Mouse (Mus musculus): ENCODE measurements around the gene Hap1. TPM values are rescaled to one million over a fixed set of nuclear protein-coding genes. Genes with fewer than 3 reads are reported as not detected.
A peak's percentile ranks its signal among the peaks of the same experiment; 100 is the strongest.

Gene Hap1
- 35.2 and 41.9 TPM in 2 replicates for polyA plus RNA-seq (2012; rRNA removed)

- peaks cover 22% of the 10 kb centered on the region for H3K4me1 ChIP-seq (ENCODE audit: control insufficient read depth, insufficient read depth, low read length)
- H3K4me3 ChIP-seq (ENCODE audit: control insufficient read depth, low read depth, low read length): peak within 1 kb of the TSS; percentile 91
- peak within 1 kb of the TSS; percentile 70; the same call in 1 of the 2 replicates for H3K27ac ChIP-seq (ENCODE audit: control insufficient read depth, insufficient read depth, low read depth, low read length)
- TF ChIP-seq POLR2A (IDR thresholded peaks at IDR 0.05; ENCODE audit: control insufficient read depth, low read depth, low read length) (no peak), CTCF (IDR thresholded peaks at IDR 0.05; ENCODE audit: control insufficient read depth, insufficient read depth, insufficient replicate concordance, low read depth, low read length) (no peak)
- no peaks in the 10 kb centered on the region for H3K27me3 ChIP-seq (ENCODE audit: control insufficient read depth, insufficient read depth, low read length)
- no peaks in the 10 kb centered on the region for H3K36me3 ChIP-seq (ENCODE audit: control insufficient read depth, insufficient read depth, low read length)
Measured at GRCm38 (mm10) chr11:100355972-100356818, at the start of gene Hap1. Gene Hap1 (minus strand): TSS chr11:100356128.

DNA sequence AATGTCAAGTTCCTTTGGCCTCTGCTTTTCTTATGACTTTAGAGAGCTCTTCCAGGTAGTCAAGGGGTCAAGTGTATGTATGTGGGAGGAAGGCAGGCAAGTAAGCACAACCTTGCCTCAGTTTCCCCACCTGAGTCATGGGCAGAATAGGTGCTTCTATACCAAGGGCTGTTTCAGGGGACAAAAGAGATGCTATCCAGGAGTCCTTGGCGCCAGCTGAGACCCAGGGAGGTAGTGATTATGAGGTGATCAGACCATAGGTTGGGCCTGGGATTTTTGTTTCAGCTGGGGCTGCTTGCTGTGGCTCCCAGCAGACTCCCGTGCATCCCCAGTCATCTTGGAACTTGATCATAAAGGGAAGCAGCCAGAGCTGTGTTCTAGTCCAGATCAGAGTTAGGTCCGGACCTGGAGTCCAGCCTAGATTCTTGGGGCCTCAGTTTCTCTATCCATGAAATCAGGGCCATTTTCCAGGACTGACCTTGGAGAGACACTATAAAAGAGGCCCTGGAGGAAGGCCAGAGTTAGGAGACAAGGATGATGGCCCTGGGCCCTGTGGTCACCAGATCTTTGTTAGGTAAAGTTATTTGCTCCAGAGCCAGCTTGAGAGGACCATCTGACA, 48.6 kb upstream of the Hap1 start:
- no peak for TF ChIP-seq CTCF (IDR thresholded peaks at IDR 0.05; ENCODE audit: control insufficient read depth, insufficient read depth, insufficient replicate concordance, low read depth, low read length)
- TF ChIP-seq POLR2A (IDR thresholded peaks at IDR 0.05; ENCODE audit: control insufficient read depth, low read depth, low read length): no peak
- Histone ChIP-seq H3K36me3 (ENCODE audit: control insufficient read depth, insufficient read depth, low read length) (no peaks in the 10 kb centered on the region), H3K4me1 (ENCODE audit: control insufficient read depth, insufficient read depth, low read length) (0 out of 2 replicates have a peak, but pooled peaks cover 2% of the 10 kb centered on the region), H3K4me3 (ENCODE audit: control insufficient read depth, low read depth, low read length) (no peak overlapping the region), H3K27ac (ENCODE audit: control insufficient read depth, insufficient read depth, low read depth, low read length) (no peak overlapping the region), H3K27me3 (ENCODE audit: control insufficient read depth, insufficient read depth, low read length) (no peaks in the 10 kb centered on the region)

GRCm38 (mm10) chr11:100403445-100404134, 47.7 kb upstream of the Hap1 start:
- H3K4me3 ChIP-seq (ENCODE audit: control insufficient read depth, low read depth, low read length): no peak overlapping the region
- no peak overlapping the region for H3K27ac ChIP-seq (ENCODE audit: control insufficient read depth, insufficient read depth, low read depth, low read length)
- H3K36me3 ChIP-seq (ENCODE audit: control insufficient read depth, insufficient read depth, low read length): no peaks in the 10 kb centered on the region
- H3K27me3 ChIP-seq (ENCODE audit: control insufficient read depth, insufficient read depth, low read length): no peaks in the 10 kb centered on the region
- TF ChIP-seq POLR2A (IDR thresholded peaks at IDR 0.05; ENCODE audit: control insufficient read depth, low read depth, low read length) (no peak), CTCF (IDR thresholded peaks at IDR 0.05; ENCODE audit: control insufficient read depth, insufficient read depth, insufficient replicate concordance, low read depth, low read length) (no peak)
- 0 out of 2 replicates have a peak, but pooled peaks cover 2% of the 10 kb centered on the region for H3K4me1 ChIP-seq (ENCODE audit: control insufficient read depth, insufficient read depth, low read length)

DNA sequence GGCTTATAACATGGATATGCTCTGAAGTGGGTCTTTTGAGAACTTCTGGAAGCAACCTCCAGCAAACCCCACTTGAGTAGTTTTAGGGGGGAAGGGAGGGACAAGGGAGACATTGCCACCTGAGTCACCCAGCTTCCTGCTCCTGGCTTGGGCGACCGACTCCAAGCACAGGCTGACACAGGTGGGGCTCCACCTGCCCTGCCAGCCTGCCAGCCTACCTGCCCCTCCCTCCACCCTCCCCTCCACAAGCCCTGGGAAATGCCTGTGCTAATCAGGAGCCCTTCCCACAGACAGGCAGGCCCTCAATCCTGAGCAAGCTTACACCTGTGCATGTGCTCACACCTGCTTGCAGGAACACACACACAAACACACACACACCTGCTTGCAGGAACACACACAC, 46.8 kb upstream of the Hap1 start:
- no peak overlapping the region for H3K27ac ChIP-seq (ENCODE audit: control insufficient read depth, insufficient read depth, low read depth, low read length)
- H3K4me3 ChIP-seq (ENCODE audit: control insufficient read depth, low read depth, low read length): no peak overlapping the region
- peaks cover 3% of the 10 kb centered on the region for H3K4me1 ChIP-seq (ENCODE audit: control insufficient read depth, insufficient read depth, low read length)
- no peak for TF ChIP-seq CTCF (IDR thresholded peaks at IDR 0.05; ENCODE audit: control insufficient read depth, insufficient read depth, insufficient replicate concordance, low read depth, low read length)
- TF ChIP-seq POLR2A (IDR thresholded peaks at IDR 0.05; ENCODE audit: control insufficient read depth, low read depth, low read length): no peak
- no peaks in the 10 kb centered on the region for H3K27me3 ChIP-seq (ENCODE audit: control insufficient read depth, insufficient read depth, low read length)
- no peaks in the 10 kb centered on the region for H3K36me3 ChIP-seq (ENCODE audit: control insufficient read depth, insufficient read depth, low read length)

- Histone ChIP-seq H3K27ac (ENCODE audit: control insufficient read depth, insufficient read depth, low read depth, low read length) (no peak overlapping the region), H3K27me3 (ENCODE audit: control insufficient read depth, insufficient read depth, low read length) (no peaks in the 10 kb centered on the region)
- TF ChIP-seq POLR2A (IDR thresholded peaks at IDR 0.05; ENCODE audit: control insufficient read depth, low read depth, low read length) (no peak), CTCF (IDR thresholded peaks at IDR 0.05; ENCODE audit: control insufficient read depth, insufficient read depth, insufficient replicate concordance, low read depth, low read length) (no peak)
Measured at GRCm38 (mm10) chr11:100402240-100402639, 46.3 kb upstream of the Hap1 start.

GRCm38 (mm10) chr11:100400842-100401241, 44.9 kb upstream of the Hap1 start:
- Histone ChIP-seq H3K27me3 (ENCODE audit: control insufficient read depth, insufficient read depth, low read length) (no peaks in the 10 kb centered on the region), H3K4me1 (ENCODE audit: control insufficient read depth, insufficient read depth, low read length) (peaks cover 11% of the 10 kb centered on the region), H3K36me3 (ENCODE audit: control insufficient read depth, insufficient read depth, low read length) (no peaks in the 10 kb centered on the region), H3K27ac (ENCODE audit: control insufficient read depth, insufficient read depth, low read depth, low read length) (no peak overlapping the region), H3K4me3 (ENCODE audit: control insufficient read depth, low read depth, low read length) (no peak overlapping the region)
- TF ChIP-seq POLR2A (IDR thresholded peaks at IDR 0.05; ENCODE audit: control insufficient read depth, low read depth, low read length) (no peak), CTCF (IDR thresholded peaks at IDR 0.05; ENCODE audit: control insufficient read depth, insufficient read depth, insufficient replicate concordance, low read depth, low read length) (no peak)

More at GRCm38 (mm10) chr11:100402240-100402639, 46.3 kb upstream of the Hap1 start:
- Histone ChIP-seq H3K4me1 (ENCODE audit: control insufficient read depth, insufficient read depth, low read length) (peaks cover 5% of the 10 kb centered on the region), H3K4me3 (ENCODE audit: control insufficient read depth, low read depth, low read length) (no peak overlapping the region), H3K36me3 (ENCODE audit: control insufficient read depth, insufficient read depth, low read length) (no peaks in the 10 kb centered on the region)

Data from testis, adult 2 months (tissue).